Mouse (Mus musculus): ENCODE results near the gene Cryba4.

GRCm38 (mm10) chr5:112299399-112299798 lies 47.1 kb upstream of the Cryba4 start:
- TF ChIP-seq CTCF (IDR thresholded peaks at IDR 0.05; ENCODE audit: borderline replicate concordance, insufficient read depth, low read depth, low read length) (no peak), POLR2A (IDR thresholded peaks at IDR 0.05; ENCODE audit: borderline replicate concordance, insufficient read depth, low read length) (no peak)
